Mouse (Mus musculus) kidney, embryonic 14.5 days (tissue): Measurements from ENCODE around the gene Lonp1. TPM values are rescaled to one million over a fixed set of nuclear protein-coding genes. Genes with fewer than 3 reads are reported as not detected.

Source experiments
- ATAC-seq: fragments of 200-750 bp; cut with Nextera tagmentation; 2 replicates; pipeline ENCODE4 v1.8.0; 2017; ENCODE audit warnings: moderate number of reproducible peaks, mild to moderate bottlenecking, moderate TSS enrichment, moderate library complexity; ENCODE audit not compliant: low FRiP score, low TSS enrichment
- H3K27ac ChIP-seq: fragments of 300-500 bp; sonication (generic); 2 replicates; pipeline ENCODE4 v1.5.1; 2014; ENCODE audit warnings: low read depth, mild to moderate bottlenecking, low read length, moderate library complexity, mixed read lengths
- H3K27me3 ChIP-seq: fragments of 300-500 bp; sonication (generic); 2 replicates; pipeline ENCODE4 v1.6.1; 2014; ENCODE audit warnings: mild to moderate bottlenecking, low read length; ENCODE audit not compliant: control insufficient read depth, insufficient read depth
- H3K36me3 ChIP-seq: fragments of 300-500 bp; sonication (generic); 2 replicates; pipeline ENCODE4 v1.6.1; 2014; ENCODE audit warnings: low read length, mixed read lengths; ENCODE audit not compliant: control insufficient read depth, insufficient read depth
- H3K4me1 ChIP-seq: fragments of 300-500 bp; sonication (generic); 2 replicates; pipeline ENCODE4 v1.6.1; 2014; ENCODE audit warnings: low read length, mixed read lengths; ENCODE audit not compliant: control insufficient read depth, insufficient read depth
- H3K4me2 ChIP-seq: fragments of 300-500 bp; sonication (generic); replicated peaks from 2 replicates; pipeline ENCODE4 v1.6.1; 2014; ENCODE audit warnings: low read depth, mild to moderate bottlenecking, low read length
- H3K4me3 ChIP-seq: fragments of 300-500 bp; sonication (generic); 2 replicates; pipeline ENCODE4 v1.5.1; 2014; ENCODE audit warnings: mild to moderate bottlenecking, low read length
- H3K9ac ChIP-seq: fragments of 300-500 bp; sonication (generic); 2 replicates; pipeline ENCODE4 v1.6.1; 2014; ENCODE audit warnings: low read depth, mild to moderate bottlenecking, low read length, moderate library complexity
- H3K9me3 ChIP-seq: fragments of 300-500 bp; sonication (generic); 2 replicates; pipeline ENCODE4 v1.6.1; 2016; ENCODE audit warnings: low read length; ENCODE audit not compliant: control insufficient read depth
- WGBS: fragments of 180-500 bp; shearing (Covaris S2); extraction: QIAGEN DNeasy Blood & Tissue Kit; methylation state at CpG from one replicate; pipeline ENCODE4 v1.1.7; 2014; 5-methylcytosine and 5-hydroxymethylcytosine counted together
- polyA plus RNA-seq: library from polyadenylated mRNA; unstranded; fragments of >200 nt; fragmentation: Nextera tagmentation; extraction: Ambion mirVana; gene quantifications from 2 replicates; pipeline ENCODE4 v1.2.1, GENCODE M21; 2014

Lonp1 gene
- polyA plus RNA-seq: 45.9 and 63.2 TPM in 2 replicates

DNA sequence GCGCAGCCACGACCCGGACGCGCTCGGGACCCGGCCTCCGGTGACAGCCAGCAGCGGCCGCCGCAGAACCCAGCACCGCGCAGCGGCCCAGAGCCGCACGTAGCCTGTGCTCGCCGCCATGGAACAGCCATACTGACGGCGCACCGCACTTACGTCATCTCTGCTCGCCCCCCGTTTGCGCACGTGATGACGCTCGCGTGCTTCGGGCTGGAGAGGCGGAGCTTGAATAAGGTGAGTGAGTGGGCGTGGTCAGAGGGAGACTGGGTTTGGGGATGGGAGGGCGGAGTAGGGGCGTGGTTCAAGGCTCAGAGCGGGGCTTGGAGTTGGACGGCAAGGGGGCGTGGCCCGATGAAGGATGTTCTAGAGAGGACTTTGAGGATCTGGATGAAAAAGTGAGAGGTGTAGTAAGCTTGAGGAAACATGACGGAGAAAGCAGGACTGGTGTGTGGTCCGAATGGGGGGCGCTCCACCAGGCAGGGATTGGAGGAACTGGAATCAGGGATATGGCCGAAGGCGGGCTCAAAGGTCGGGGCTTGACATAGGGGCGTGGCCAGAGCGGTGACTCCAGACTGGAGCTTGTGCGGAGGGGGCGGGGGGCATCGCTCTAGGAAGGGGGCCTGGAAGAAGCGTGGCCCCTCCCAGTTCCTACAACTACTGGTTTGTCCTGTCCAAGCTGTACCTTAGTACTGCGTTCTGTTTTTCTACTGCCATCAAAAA is at the start of gene Lonp1:
Lonp1 (minus strand) TSS at position 134 of the 717 bp plus-strand sequence.
- H3K9ac ChIP-seq: peak within 1 kb of the TSS; percentile 82
- ATAC-seq: peak; percentile 93
- peak within 1 kb of the TSS; percentile 66 for H3K4me2 ChIP-seq
- WGBS: under 1% methylated on average over 51 of the region's 51 CpGs
- peaks cover 11% of the 10 kb centered on the region for H3K4me1 ChIP-seq
- H3K36me3 ChIP-seq: peaks cover 23% of the 10 kb centered on the region
- no peaks in the 10 kb centered on the region for H3K27me3 ChIP-seq
- peak within 1 kb of the TSS; percentile 75; the same call in 1 of the 2 replicates for H3K27ac ChIP-seq
- no peaks in the 10 kb centered on the region for H3K9me3 ChIP-seq
- H3K4me3 ChIP-seq: peak within 1 kb of the TSS; percentile 79

DNA sequence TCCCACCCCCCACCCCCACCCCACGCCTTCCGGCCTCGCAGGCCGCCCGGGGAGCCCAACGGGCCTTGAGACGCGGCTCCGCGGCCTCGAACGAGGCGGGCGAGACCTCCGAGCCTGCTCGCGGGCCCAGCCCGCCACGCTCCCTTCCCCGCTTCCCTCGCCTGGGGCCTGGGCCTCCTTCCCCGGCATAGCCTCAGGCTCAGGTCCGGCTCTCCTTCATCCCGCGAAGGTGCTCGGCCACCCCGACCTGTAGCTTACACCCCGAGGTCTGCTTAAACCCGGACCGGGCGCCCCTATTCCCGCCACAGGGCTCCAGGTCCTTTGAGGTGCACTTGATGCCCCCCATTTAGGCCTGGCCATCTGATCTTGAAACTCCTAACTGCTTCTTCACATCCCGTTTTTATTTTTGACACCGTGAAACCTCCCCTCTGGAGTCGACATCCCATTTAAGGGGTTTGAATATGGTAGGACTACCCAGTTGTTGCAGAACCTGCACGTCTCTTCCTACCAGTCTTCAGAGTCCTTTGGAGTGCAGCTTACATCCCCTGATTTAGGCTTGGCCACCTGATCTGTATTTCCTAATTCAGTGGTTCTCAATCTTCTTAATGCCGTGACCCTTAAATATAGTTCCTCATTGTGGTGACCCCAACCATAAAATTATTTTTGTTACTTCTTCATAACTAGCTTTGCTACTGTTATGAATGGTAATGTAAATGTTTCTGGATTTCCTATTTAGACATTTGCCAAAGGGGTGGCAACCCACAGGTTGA is 47.1 kb upstream of the Lonp1 start:
- H3K27me3 ChIP-seq: no peaks in the 10 kb centered on the region
- H3K36me3 ChIP-seq: peaks cover 22% of the 10 kb centered on the region
- peak; percentile 30 for ATAC-seq
- peak overlapping the region; percentile 98 for H3K9ac ChIP-seq
- peak overlapping the region; percentile 49; the same call in 1 of the 2 replicates for H3K27ac ChIP-seq
- WGBS: 1% methylated on average over 30 of the region's 37 CpGs
- peak overlapping the region; percentile 95 for H3K4me3 ChIP-seq
- H3K4me1 ChIP-seq: peaks cover 9% of the 10 kb centered on the region
- H3K4me2 ChIP-seq: peak overlapping the region; percentile 78
- H3K9me3 ChIP-seq: no peaks in the 10 kb centered on the region

DNA sequence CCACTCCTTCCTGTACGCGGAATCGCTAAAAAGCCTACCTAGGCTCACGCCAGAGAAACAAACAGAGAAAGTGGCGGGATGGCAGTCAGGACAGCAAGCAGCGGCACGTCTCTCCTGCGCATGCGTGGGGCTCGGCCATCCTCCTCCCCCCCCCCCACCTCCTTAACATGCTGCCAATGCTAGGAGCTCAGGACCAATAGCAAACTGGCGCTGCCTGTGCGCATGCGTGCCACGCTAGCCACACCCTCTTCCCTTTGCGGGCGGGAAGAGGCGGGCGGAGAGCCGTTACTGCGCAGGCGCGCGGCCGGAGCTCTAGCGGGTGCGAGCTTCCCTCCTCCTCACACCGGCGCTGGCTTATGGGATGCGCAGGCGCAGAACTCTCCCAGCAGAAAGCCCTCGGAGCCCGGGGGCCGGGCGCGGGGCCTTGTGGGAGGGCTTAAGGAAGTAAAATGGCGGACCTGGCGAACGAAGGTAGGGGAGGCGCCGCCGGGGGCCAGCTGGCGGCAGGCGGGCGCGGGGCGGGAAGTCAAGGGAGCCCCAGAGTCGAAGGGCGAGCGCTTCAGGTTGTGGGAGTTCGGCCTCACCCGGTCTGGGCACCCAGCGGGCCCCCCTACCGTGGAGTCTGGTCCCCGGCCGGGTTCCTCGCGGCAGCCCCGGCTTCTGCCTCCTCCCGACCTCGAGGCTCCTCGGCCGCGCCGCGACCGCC is 46.4 kb upstream of the Lonp1 start, which contains the start of gene Ranbp3:
Ranbp3 (plus strand) TSS at position 354 of the 706 bp plus-strand sequence.
- peaks cover 9% of the 10 kb centered on the region for H3K4me1 ChIP-seq
- peak; percentile 92 for ATAC-seq
- H3K36me3 ChIP-seq: peaks cover 19% of the 10 kb centered on the region
- 1% methylated on average over 60 of the region's 66 CpGs for whole genome bisulfite sequencing
- peak within 1 kb of the TSS; percentile 78 for H3K4me2 ChIP-seq
- peak within 1 kb of the TSS; percentile 98 for H3K9ac ChIP-seq
- no peaks in the 10 kb centered on the region for H3K27me3 ChIP-seq
- H3K27ac ChIP-seq: peak within 1 kb of the TSS; percentile 77
- H3K4me3 ChIP-seq: peak within 1 kb of the TSS; percentile 95
- no peaks in the 10 kb centered on the region for H3K9me3 ChIP-seq

DNA sequence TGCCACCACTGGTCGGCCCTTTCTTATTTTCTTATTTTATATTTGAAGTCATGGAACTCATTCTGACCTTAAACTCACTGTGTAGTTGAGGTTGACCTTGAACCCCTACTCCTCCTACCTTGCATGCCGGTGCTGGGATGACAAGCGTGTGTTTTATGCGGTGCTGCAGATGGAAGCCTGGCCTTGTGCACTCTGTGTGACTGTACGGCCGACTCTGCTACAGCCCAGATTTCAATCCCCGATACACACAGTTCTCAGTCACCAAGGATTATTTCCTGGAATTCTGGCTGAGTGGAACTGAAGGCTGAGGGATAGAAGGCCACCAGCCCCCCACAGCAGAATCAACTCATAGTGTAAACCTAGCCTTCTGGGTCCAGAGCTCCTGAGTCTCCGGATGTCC is 43.1 kb upstream of the Lonp1 start:
- 79% methylated on average over 8 of the region's 8 CpGs for WGBS
- H3K4me2 ChIP-seq: no peak overlapping the region
- H3K4me3 ChIP-seq: no peak overlapping the region
- ATAC-seq: no peak
- no peak overlapping the region for H3K9ac ChIP-seq
- no peaks in the 10 kb centered on the region for H3K27me3 ChIP-seq
- H3K9me3 ChIP-seq: no peaks in the 10 kb centered on the region
- peaks cover 8% of the 10 kb centered on the region for H3K4me1 ChIP-seq
- H3K27ac ChIP-seq: no peak overlapping the region
- H3K36me3 ChIP-seq: no peaks in the 10 kb centered on the region

DNA sequence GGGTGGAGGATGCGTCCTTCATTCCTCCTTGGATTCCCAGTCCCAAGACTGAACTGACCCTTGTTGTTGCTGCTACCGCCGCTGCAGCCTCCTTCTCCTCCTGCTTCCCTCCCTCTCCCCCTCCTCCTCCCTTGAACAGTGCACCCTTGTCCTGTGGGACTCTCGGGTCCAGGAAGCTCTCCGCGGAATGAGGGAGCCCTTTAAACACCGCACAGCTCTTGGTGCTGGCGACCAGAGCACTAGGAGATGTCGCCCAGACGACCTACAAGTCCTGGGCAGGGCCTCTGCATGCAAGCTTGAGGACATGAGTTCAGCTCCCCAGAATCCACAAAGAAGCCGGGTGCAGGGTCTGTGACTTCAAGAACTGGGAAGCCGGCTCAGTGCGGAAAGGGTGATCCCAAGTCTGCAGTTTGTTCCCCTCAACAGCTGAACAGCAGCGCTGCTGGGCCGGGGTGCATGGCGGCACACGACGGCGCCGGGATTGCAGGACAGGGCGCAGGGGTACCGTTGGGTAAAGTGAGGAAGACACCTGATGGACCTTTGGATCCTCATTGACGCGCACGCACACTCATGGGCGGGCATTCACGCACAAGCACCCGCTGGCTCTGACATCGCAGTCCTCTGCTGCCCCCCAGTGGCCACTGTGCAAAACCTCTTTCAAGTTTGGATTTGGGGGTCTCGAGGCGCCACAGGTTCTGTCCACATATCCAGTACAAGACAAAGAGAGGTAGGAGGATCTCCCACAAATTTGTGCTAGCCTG is 41.9 kb upstream of the Lonp1 start:
- Histone ChIP-seq H3K4me3 (peak overlapping the region; percentile 41), H3K27ac (no peak overlapping the region), H3K4me1 (peaks cover 11% of the 10 kb centered on the region; the same call in 1 of the 2 replicates), H3K4me2 (peak overlapping the region; percentile 87), H3K9me3 (no peaks in the 10 kb centered on the region), H3K36me3 (no peaks in the 10 kb centered on the region), H3K9ac (peak overlapping the region; percentile 47), H3K27me3 (no peaks in the 10 kb centered on the region)
- 5% methylated on average over 31 of the region's 31 CpGs for WGBS
- 0 out of 2 replicates have a peak, but pooled peaks have one; percentile 7 for ATAC-seq

DNA sequence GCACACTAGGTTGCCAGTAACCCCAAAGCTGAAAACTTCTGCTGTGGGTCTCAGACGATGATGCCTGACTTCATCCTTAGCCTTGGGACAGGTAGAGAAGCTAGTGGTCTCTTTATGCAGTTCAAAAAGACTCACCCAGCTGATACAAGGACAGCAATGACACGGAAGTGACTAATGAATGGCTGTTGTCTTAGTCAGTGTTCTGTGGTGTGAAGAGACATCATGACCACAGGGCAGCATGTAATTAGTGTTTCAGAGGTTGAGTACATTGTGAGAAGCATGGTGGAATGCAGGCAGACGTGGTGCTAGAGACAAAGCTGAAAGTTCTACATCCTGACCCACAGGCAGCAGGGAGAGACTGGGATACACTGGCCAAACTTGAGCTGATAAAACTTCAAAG is 40.9 kb upstream of the Lonp1 start:
- H3K4me1 ChIP-seq: peaks cover 12% of the 10 kb centered on the region; the same call in 1 of the 2 replicates
- no peak overlapping the region for H3K4me3 ChIP-seq
- H3K27me3 ChIP-seq: no peaks in the 10 kb centered on the region
- ATAC-seq: no peak
- WGBS: 81% methylated on average over 3 of the region's 3 CpGs
- no peak overlapping the region for H3K27ac ChIP-seq
- H3K9me3 ChIP-seq: no peaks in the 10 kb centered on the region
- no peak overlapping the region for H3K9ac ChIP-seq
- H3K4me2 ChIP-seq: no peak overlapping the region
- no peaks in the 10 kb centered on the region for H3K36me3 ChIP-seq

DNA sequence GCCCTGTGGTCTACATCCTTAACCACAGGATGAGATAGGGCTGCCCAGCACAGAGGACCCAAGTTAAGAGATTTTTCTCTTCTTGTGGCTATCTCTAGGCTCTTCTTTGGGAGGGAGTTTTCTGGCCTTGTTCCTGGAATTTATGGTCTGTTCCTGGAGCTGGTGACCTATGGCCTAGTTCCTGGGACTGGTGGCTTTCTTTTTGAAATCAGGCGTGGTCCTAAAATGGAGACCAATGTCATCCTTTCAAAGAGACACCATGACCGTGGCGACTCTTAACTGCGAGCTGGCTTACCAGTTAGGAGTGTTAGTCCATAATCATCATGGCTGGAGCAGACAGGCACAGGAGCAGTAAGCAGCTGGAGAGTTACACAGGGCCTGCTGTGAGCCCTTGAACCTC is 39.7 kb upstream of the Lonp1 start:
- ATAC-seq: no peak
- 87% methylated on average over 4 of the region's 4 CpGs for WGBS
- H3K4me1 ChIP-seq: peaks cover 12% of the 10 kb centered on the region; the same call in 1 of the 2 replicates

DNA sequence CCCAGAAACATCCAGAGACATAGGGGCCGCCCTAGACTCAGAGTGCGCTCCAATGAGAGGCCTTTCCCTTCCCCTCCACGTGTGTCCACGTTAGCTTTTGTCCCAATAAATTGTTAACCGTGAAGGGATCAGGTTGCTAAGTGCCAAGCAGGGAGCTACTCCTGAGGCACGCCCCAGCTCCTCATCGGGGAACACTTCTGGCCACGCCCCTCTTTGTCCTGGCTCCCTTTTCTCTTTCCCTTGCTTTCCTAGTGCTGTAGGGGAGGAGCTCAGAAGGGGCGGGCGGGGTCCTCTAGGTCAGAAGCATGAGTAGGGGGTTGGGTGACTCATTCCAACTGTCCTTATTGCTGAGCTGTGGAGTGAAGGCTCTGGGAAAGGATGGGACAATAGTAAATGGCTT is 37.6 kb upstream of the Lonp1 start:
- Histone ChIP-seq H3K27ac (no peak overlapping the region), H3K9ac (peak overlapping the region; percentile 47; the same call in 1 of the 2 replicates), H3K4me2 (peak overlapping the region; percentile 39), H3K36me3 (no peaks in the 10 kb centered on the region), H3K27me3 (no peaks in the 10 kb centered on the region), H3K4me1 (peaks cover 12% of the 10 kb centered on the region; the same call in 1 of the 2 replicates), H3K4me3 (peak overlapping the region; percentile 18), H3K9me3 (no peaks in the 10 kb centered on the region)
- ATAC-seq: peak; percentile 80
- 3% methylated on average over 10 of the region's 10 CpGs for WGBS

More for the DNA sequence above, 39.7 kb upstream of the Lonp1 start:
- Histone ChIP-seq H3K9me3 (no peaks in the 10 kb centered on the region), H3K4me3 (no peak overlapping the region), H3K36me3 (no peaks in the 10 kb centered on the region), H3K9ac (no peak overlapping the region), H3K4me2 (no peak overlapping the region), H3K27me3 (no peaks in the 10 kb centered on the region), H3K27ac (no peak overlapping the region)
